Mouse (Mus musculus) cerebellum, adult 2 months (tissue): ENCODE measurements at regions not wholly inside any gene's neighbourhood (a gene's known extent, or its start where the extent isn't known, plus 50 kb on each side); places are given as distances from the start of the nearest gene placed in this dataset.

Experiments used
- CTCF ChIP-seq: fragments of 200-500 bp; IDR thresholded peaks from 2 replicates; pipeline ENCODE4 v1.5.1; 2011; ENCODE audit warnings: low read depth, mild to moderate bottlenecking, control low read depth, low read length, moderate library complexity, borderline replicate concordance; ENCODE audit not compliant: insufficient read depth
- POLR2A ChIP-seq: fragments of 200-500 bp; IDR thresholded peaks from 2 replicates; pipeline ENCODE4 v1.6.1; 2011; ENCODE audit warnings: low read length, control low read depth, borderline replicate concordance; ENCODE audit not compliant: insufficient read depth

DNA sequence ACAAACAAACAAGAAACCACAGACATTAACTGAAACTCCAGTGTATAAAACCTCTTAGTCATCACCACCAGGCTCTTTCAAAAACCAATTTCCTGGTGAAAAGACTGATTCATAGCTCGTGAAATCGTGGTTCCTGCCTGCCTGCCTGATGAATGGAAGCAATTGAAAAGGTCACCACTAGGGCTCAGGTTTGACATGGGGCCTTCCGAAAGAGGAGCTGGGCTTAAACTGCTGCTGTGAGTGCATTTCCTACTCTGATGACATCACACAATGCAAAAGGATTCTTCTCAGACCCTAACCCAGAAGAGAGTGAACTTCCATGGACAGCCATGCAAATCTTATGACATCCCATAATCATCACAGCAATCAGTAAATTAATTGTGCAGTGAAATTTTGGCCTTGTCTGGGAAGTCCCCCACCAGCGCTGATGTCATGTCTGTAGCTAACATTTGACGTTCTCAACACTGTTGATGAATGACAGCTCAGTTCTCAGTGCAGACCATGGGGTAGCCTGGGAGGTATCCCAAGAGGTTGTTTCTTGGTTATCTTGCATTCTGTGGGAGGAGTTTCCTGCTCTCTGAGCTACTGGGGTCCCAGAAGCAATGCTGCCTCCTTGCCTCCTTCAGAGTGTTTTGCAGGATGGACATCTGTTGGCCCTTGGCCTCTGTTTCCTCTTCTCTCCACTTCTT lies 182.9 kb downstream of the Fam76b start:
- TF ChIP-seq POLR2A (no peak), CTCF (no peak)
